Mouse (Mus musculus) embryonic facial prominence, embryonic 13.5 days (tissue): Measurements from ENCODE around the gene Galntl6. TPM values are rescaled to one million over a fixed set of nuclear protein-coding genes. Genes with fewer than 3 reads are reported as not detected.

Experiments
- ATAC-seq: fragments of 200-750 bp; cut with Nextera tagmentation; 2 replicates; pipeline ENCODE4 v1.8.0; 2017; ENCODE audit warnings: low read depth; ENCODE audit not compliant: insufficient number of reproducible peaks, insufficient read depth, low FRiP score, low TSS enrichment
- H3K27ac ChIP-seq: fragments of 300-500 bp; sonication (generic); 2 replicates; pipeline ENCODE4 v1.5.1; 2015; ENCODE audit warnings: moderate library complexity, mild to moderate bottlenecking, inconsistent platforms
- H3K27me3 ChIP-seq: fragments of 300-500 bp; sonication (generic); 2 replicates; pipeline ENCODE4 v1.6.1; 2015; ENCODE audit warnings: mild to moderate bottlenecking, inconsistent platforms
- H3K36me3 ChIP-seq: fragments of 300-500 bp; sonication (generic); 2 replicates; pipeline ENCODE4 v1.6.1; 2015; ENCODE audit warnings: mild to moderate bottlenecking, inconsistent platforms
- H3K4me1 ChIP-seq: fragments of 300-500 bp; sonication (generic); 2 replicates; pipeline ENCODE4 v1.6.1; 2015; ENCODE audit warnings: inconsistent platforms
- H3K4me2 ChIP-seq: fragments of 300-500 bp; sonication (generic); 2 replicates; pipeline ENCODE4 v1.6.1; 2015; ENCODE audit warnings: moderate library complexity, mild to moderate bottlenecking, inconsistent platforms
- H3K4me3 ChIP-seq: fragments of 300-500 bp; sonication (generic); 2 replicates; pipeline ENCODE4 v1.5.1; 2015; ENCODE audit warnings: mild to moderate bottlenecking, inconsistent platforms
- H3K9ac ChIP-seq: fragments of 300-500 bp; sonication (generic); 2 replicates; pipeline ENCODE4 v1.6.1; 2015; ENCODE audit warnings: mild to moderate bottlenecking, inconsistent platforms
- H3K9me3 ChIP-seq: fragments of 300-500 bp; sonication (generic); 2 replicates; pipeline ENCODE4 v1.6.1; 2016; ENCODE audit warnings: inconsistent platforms
- WGBS: fragments of 180-500 bp; shearing (Covaris S2); methylation state at CpG from one replicate; pipeline ENCODE4 v1.1.7; 2015; ENCODE audit warnings: mixed read lengths; 5-methylcytosine and 5-hydroxymethylcytosine counted together
- polyA plus RNA-seq: library from polyadenylated mRNA; unstranded; fragments of >200 nt; fragmentation: Nextera tagmentation; extraction: Ambion mirVana; gene quantifications from 2 replicates; pipeline ENCODE4 v1.2.1, GENCODE M21; 2015

Gene Galntl6
- polyA plus RNA-seq = 2.1 and 2.7 TPM in 2 replicates

GRCm38 (mm10) chr8:58912196-58912839 lies at the start of gene Galntl6:
Galntl6 (minus strand) TSS chr8:58912640.
- 0 out of 2 replicates have a peak, but pooled peaks cover 13% of the 10 kb centered on the region for H3K4me1 ChIP-seq
- peak; percentile 15; the same call in 1 of the 2 replicates for ATAC-seq
- H3K27me3 ChIP-seq = peaks cover 32% of the 10 kb centered on the region
- peak within 1 kb of the TSS; percentile 99 for H3K4me2 ChIP-seq
- no peaks in the 10 kb centered on the region for H3K9me3 ChIP-seq
- H3K9ac ChIP-seq = peak within 1 kb of the TSS; percentile 68
- under 1% methylated on average over 37 of the region's 37 CpGs for WGBS
- no peaks in the 10 kb centered on the region for H3K36me3 ChIP-seq
- H3K27ac ChIP-seq = no peak within 1 kb of the TSS
- H3K4me3 ChIP-seq = peak within 1 kb of the TSS; percentile 64

GRCm38 (mm10) chr8:58957195-58957739 lies 44.8 kb upstream of the Galntl6 start:
- H3K9me3 ChIP-seq = no peaks in the 10 kb centered on the region
- 81% methylated on average over 5 of the region's 5 CpGs for WGBS
- H3K27ac ChIP-seq = no peak overlapping the region
- no peak overlapping the region for H3K4me3 ChIP-seq
- H3K4me2 ChIP-seq = no peak overlapping the region
- no peaks in the 10 kb centered on the region for H3K36me3 ChIP-seq
- ATAC-seq = no peak
- no peaks in the 10 kb centered on the region for H3K27me3 ChIP-seq
- no peaks in the 10 kb centered on the region for H3K4me1 ChIP-seq
- no peak overlapping the region for H3K9ac ChIP-seq

GRCm38 (mm10) chr8:58943773-58944172 lies 31.3 kb upstream of the Galntl6 start:
- no peak for ATAC-seq
- no peaks in the 10 kb centered on the region for H3K4me1 ChIP-seq
- H3K27me3 ChIP-seq = no peaks in the 10 kb centered on the region
- WGBS = 90% methylated on average over 4 of the region's 4 CpGs
- no peaks in the 10 kb centered on the region for H3K9me3 ChIP-seq
- no peak overlapping the region for H3K4me3 ChIP-seq
- H3K4me2 ChIP-seq = no peak overlapping the region
- H3K9ac ChIP-seq = no peak overlapping the region
- no peak overlapping the region for H3K27ac ChIP-seq
- no peaks in the 10 kb centered on the region for H3K36me3 ChIP-seq

- Histone ChIP-seq H3K9me3 (no peaks in the 10 kb centered on the region), H3K27ac (no peak overlapping the region), H3K27me3 (no peaks in the 10 kb centered on the region), H3K4me1 (no peaks in the 10 kb centered on the region), H3K36me3 (no peaks in the 10 kb centered on the region), H3K4me3 (no peak overlapping the region), H3K9ac (no peak overlapping the region), H3K4me2 (no peak overlapping the region)
- no peak for ATAC-seq
- WGBS = 80% methylated on average over 1 of the region's 1 CpGs
Measured at GRCm38 (mm10) chr8:58931066-58931465, 18.6 kb upstream of the Galntl6 start.

- WGBS = 38% methylated on average over 2 of the region's 2 CpGs
- Histone ChIP-seq H3K4me3 (no peak overlapping the region), H3K4me1 (0 out of 2 replicates have a peak, but pooled peaks cover 13% of the 10 kb centered on the region), H3K9ac (no peak overlapping the region), H3K27me3 (peaks cover 32% of the 10 kb centered on the region), H3K4me2 (no peak overlapping the region), H3K27ac (no peak overlapping the region), H3K36me3 (no peaks in the 10 kb centered on the region), H3K9me3 (no peaks in the 10 kb centered on the region)
- no peak for ATAC-seq
Measured at GRCm38 (mm10) chr8:58915142-58915541, 2.7 kb upstream of the Galntl6 start.

GRCm38 (mm10) chr8:58913640-58913968 lies 1.2 kb upstream of the Galntl6 start:
- H3K27ac ChIP-seq = no peak overlapping the region
- WGBS = 58% methylated on average over 3 of the region's 3 CpGs
- 0 out of 2 replicates have a peak, but pooled peaks cover 13% of the 10 kb centered on the region for H3K4me1 ChIP-seq
- peaks cover 32% of the 10 kb centered on the region for H3K27me3 ChIP-seq
- H3K4me2 ChIP-seq = 0 out of 2 replicates have a peak overlapping the region, but pooled peaks have one; percentile 99
- no peak overlapping the region for H3K4me3 ChIP-seq
- H3K9ac ChIP-seq = no peak overlapping the region
- H3K9me3 ChIP-seq = no peaks in the 10 kb centered on the region
- no peak for ATAC-seq
- H3K36me3 ChIP-seq = no peaks in the 10 kb centered on the region

- H3K4me2 ChIP-seq = peak overlapping the region; percentile 99
- 2% methylated on average over 30 of the region's 30 CpGs for WGBS
Measured at GRCm38 (mm10) chr8:58912840-58913639, 600 bp upstream of the Galntl6 start.

GRCm38 (mm10) chr8:58911677-58912076 lies 763 bp downstream of the Galntl6 start, which contains the start of gene BC030500:
BC030500 (plus strand) TSS chr8:58911755.
- no peak within 1 kb of the TSS for H3K27ac ChIP-seq
- ATAC-seq = no peak
- H3K9ac ChIP-seq = peak within 1 kb of the TSS; percentile 68
- H3K4me1 ChIP-seq = 0 out of 2 replicates have a peak, but pooled peaks cover 13% of the 10 kb centered on the region
- H3K4me3 ChIP-seq = peak within 1 kb of the TSS; percentile 64
- H3K36me3 ChIP-seq = no peaks in the 10 kb centered on the region
- WGBS = 8% methylated on average over 14 of the region's 14 CpGs
- peaks cover 32% of the 10 kb centered on the region for H3K27me3 ChIP-seq
- H3K4me2 ChIP-seq = peak within 1 kb of the TSS; percentile 99
- no peaks in the 10 kb centered on the region for H3K9me3 ChIP-seq

More at GRCm38 (mm10) chr8:58912840-58913639, 600 bp upstream of the Galntl6 start:
- 0 out of 2 replicates have a peak, but pooled peaks cover 13% of the 10 kb centered on the region for H3K4me1 ChIP-seq
- H3K9ac ChIP-seq = peak overlapping the region; percentile 68
- peak overlapping the region; percentile 64 for H3K4me3 ChIP-seq
- H3K9me3 ChIP-seq = no peaks in the 10 kb centered on the region
- ATAC-seq = peak; percentile 32; the same call in 1 of the 2 replicates
- H3K36me3 ChIP-seq = no peaks in the 10 kb centered on the region
- H3K27me3 ChIP-seq = peaks cover 32% of the 10 kb centered on the region
- H3K27ac ChIP-seq = no peak overlapping the region

GRCm38 (mm10) chr8:58904465-58904864 lies 8.0 kb downstream of the Galntl6 start:
- Histone ChIP-seq H3K9me3 (no peaks in the 10 kb centered on the region), H3K27ac (no peak overlapping the region), H3K36me3 (no peaks in the 10 kb centered on the region), H3K4me2 (no peak overlapping the region), H3K4me1 (no peaks in the 10 kb centered on the region), H3K9ac (no peak overlapping the region), H3K4me3 (no peak overlapping the region), H3K27me3 (no peaks in the 10 kb centered on the region)
- 33% methylated on average over 2 of the region's 2 CpGs for WGBS
- ATAC-seq = no peak

GRCm38 (mm10) chr8:58895960-58896359 lies 16.5 kb downstream of the Galntl6 start:
- Histone ChIP-seq H3K36me3 (no peaks in the 10 kb centered on the region), H3K4me1 (no peaks in the 10 kb centered on the region), H3K27ac (no peak overlapping the region), H3K9ac (no peak overlapping the region), H3K27me3 (no peaks in the 10 kb centered on the region), H3K4me2 (no peak overlapping the region), H3K4me3 (no peak overlapping the region), H3K9me3 (no peaks in the 10 kb centered on the region)
- WGBS = 76% methylated on average over 6 of the region's 6 CpGs
- no peak for ATAC-seq

GRCm38 (mm10) chr8:58890591-58890990 lies 21.8 kb downstream of the Galntl6 start:
- Histone ChIP-seq H3K9ac (no peak overlapping the region), H3K27me3 (no peaks in the 10 kb centered on the region), H3K4me3 (no peak overlapping the region), H3K27ac (no peak overlapping the region), H3K36me3 (no peaks in the 10 kb centered on the region), H3K9me3 (no peaks in the 10 kb centered on the region), H3K4me1 (no peaks in the 10 kb centered on the region), H3K4me2 (no peak overlapping the region)
- 93% methylated on average over 3 of the region's 3 CpGs for WGBS
- ATAC-seq = no peak
